Mouse (Mus musculus): ENCODE results near the gene Myo6.

The Myo6 gene

DNA sequence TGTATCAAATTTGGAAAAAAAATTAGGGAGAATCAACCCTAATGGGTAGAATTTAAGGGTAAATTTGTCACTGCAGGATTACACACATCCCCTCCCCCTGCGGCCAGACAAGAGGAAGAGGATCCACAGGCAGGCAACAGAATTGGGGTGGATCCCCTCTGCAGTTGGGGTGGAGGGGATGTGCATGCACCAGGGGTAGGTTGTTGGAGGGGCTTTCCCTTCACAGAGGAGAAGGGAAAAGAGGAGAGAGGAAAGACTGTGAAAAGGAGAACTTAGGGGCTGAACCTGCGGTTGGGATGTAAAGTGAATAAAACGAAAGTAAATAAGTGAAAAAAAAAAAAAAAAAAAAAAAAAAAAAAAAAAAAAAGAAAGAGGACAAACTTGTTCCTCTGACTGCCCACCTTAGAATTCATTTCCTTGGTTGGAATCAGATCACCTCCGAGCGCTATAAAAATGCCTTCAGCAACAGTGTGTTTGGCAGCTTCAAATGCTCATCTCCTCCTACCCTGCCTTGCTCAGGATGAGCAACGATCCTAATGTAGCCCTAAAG, 179.7 kb downstream of the Myo6 start:
- H3K36me3 ChIP-seq (ENCODE audit: insufficient read depth, low read length), result no peaks in the 10 kb centered on the region
- H3K4me3 ChIP-seq (replicated peaks; ENCODE audit: low read length), result no peak overlapping the region
- H3K27me3 ChIP-seq (ENCODE audit: insufficient read depth, low read length), result no peaks in the 10 kb centered on the region; the same call in none of the 2 replicates
- H3K9me3 ChIP-seq (ENCODE audit: low read length), result no peaks in the 10 kb centered on the region
- no peak for TF ChIP-seq CTCF (conservative IDR thresholded peaks at IDR 0.05; ENCODE audit: low read length)
- no peak for TF ChIP-seq POU5F1 (IDR thresholded peaks at IDR 0.05; ENCODE audit: borderline replicate concordance, low read length)
- H3K4me1 ChIP-seq (replicated peaks; ENCODE audit: low read depth, low read length), result no peaks in the 10 kb centered on the region

DNA sequence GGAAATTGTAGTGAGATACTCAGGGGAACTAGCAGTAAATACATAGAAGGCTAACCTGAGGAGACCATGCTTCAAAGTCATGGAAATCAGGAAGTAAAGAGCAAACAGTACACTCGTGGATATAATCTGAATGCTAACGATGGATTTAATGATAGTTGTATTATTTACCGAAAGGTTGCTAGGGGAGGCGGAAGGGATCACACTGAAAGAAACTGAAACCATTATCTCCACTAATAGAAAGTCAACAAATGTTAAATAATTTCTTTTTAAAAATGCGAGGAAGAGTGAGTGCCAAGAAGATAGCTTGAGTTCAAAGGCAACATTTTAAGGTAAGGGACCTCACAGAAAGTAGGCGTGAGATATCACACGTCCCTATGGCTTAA, 186.5 kb downstream of the Myo6 start:
- H3K27me3 ChIP-seq (ENCODE audit: insufficient read depth, low read length), result no peaks in the 10 kb centered on the region; the same call in 1 of the 2 replicates
- H3K4me3 ChIP-seq (replicated peaks; ENCODE audit: low read length), result no peak overlapping the region
- no peak for TF ChIP-seq NANOG (IDR thresholded peaks at IDR 0.05; ENCODE audit: borderline replicate concordance, low read length)
- TF ChIP-seq POU5F1 (IDR thresholded peaks at IDR 0.05; ENCODE audit: borderline replicate concordance, low read length), result no peak
- no peak for TF ChIP-seq CTCF (conservative IDR thresholded peaks at IDR 0.05; ENCODE audit: low read length)
- no peaks in the 10 kb centered on the region for H3K4me1 ChIP-seq (replicated peaks; ENCODE audit: low read depth, low read length)
- H3K36me3 ChIP-seq (ENCODE audit: insufficient read depth, low read length), result no peaks in the 10 kb centered on the region
- no peaks in the 10 kb centered on the region for H3K9me3 ChIP-seq (ENCODE audit: low read length)

DNA sequence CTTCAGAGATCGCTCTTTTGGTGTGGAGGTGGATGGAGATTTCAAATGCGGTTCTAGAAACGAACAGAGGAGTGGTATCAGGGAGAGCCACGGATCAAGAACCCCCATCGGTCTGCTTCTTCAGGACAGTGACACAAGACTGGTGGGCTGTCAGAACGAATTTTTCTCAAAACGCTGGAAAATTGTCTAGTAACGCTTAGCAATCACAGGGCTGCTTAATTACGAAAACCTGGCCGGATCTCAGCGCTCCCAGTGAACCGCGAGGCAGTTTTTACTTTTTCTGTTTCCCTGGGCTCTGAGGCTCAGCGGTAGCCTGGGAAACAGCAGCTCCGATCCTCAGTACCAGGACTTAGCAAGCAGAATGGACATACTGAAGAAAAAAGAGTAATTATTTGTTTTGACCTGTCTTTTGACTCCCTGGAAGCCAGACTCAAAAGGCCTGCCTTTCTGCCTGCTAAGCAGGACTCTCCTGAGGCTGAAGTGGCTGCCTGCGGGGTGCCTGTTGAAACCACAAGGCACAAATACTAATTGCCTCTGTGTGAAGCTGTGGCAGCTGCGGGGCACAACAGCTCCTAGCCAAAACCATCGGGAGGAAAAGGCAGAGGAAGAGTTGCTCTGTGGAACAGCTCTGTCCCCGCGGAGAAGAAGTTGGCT, 187.0 kb downstream of the Myo6 start:
- no peaks in the 10 kb centered on the region for H3K36me3 ChIP-seq (ENCODE audit: insufficient read depth, low read length)
- H3K9me3 ChIP-seq (ENCODE audit: low read length), result no peaks in the 10 kb centered on the region
- no peak overlapping the region for H3K4me3 ChIP-seq (replicated peaks; ENCODE audit: low read length)
- TF ChIP-seq NANOG (IDR thresholded peaks at IDR 0.05; ENCODE audit: borderline replicate concordance, low read length) (no peak), POU5F1 (IDR thresholded peaks at IDR 0.05; ENCODE audit: borderline replicate concordance, low read length) (no peak), CTCF (conservative IDR thresholded peaks at IDR 0.05; ENCODE audit: low read length) (no peak)
- no peaks in the 10 kb centered on the region; the same call in 1 of the 2 replicates for H3K27me3 ChIP-seq (ENCODE audit: insufficient read depth, low read length)
- H3K4me1 ChIP-seq (replicated peaks; ENCODE audit: low read depth, low read length), result no peaks in the 10 kb centered on the region

DNA sequence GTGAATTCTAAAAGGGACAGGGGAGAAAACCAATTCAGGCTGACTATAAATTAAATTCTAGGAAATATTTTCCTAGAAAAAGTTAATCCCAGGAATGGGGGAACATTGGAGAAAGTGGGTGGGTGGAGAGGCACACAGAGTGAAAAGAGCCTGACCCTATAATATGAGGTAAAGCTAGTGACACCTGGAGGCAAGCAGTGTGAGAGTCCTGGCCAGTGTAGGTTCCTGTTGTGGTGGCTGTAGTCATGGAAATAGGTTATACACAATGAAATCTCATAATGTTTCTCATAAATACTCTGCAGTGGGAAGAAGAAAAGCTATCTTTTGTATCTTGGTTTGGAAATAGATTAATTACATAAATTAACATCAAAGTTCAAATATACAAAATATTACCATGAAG, 195.2 kb downstream of the Myo6 start:
- H3K4me1 ChIP-seq (replicated peaks; ENCODE audit: low read depth, low read length), result no peaks in the 10 kb centered on the region
- no peak overlapping the region for H3K4me3 ChIP-seq (replicated peaks; ENCODE audit: low read length)
- no peaks in the 10 kb centered on the region for H3K27me3 ChIP-seq (ENCODE audit: insufficient read depth, low read length)
- TF ChIP-seq POU5F1 (IDR thresholded peaks at IDR 0.05; ENCODE audit: borderline replicate concordance, low read length) (no peak), CTCF (conservative IDR thresholded peaks at IDR 0.05; ENCODE audit: low read length) (no peak), NANOG (IDR thresholded peaks at IDR 0.05; ENCODE audit: borderline replicate concordance, low read length) (no peak)
- no peaks in the 10 kb centered on the region for H3K36me3 ChIP-seq (ENCODE audit: insufficient read depth, low read length)
- H3K9me3 ChIP-seq (ENCODE audit: low read length), result peaks cover 4% of the 10 kb centered on the region; the same call in 1 of the 2 replicates
